Mouse (Mus musculus) megakaryocyte, embryonic 14.5 days (primary cell): Measurements from ENCODE around the gene Rd3. TPM values are rescaled to one million over a fixed set of nuclear protein-coding genes. Genes with fewer than 3 reads are reported as not detected.

Experiments used
- H3K27me3 ChIP-seq: replicated peaks from 2 replicates; pipeline ENCODE3; 2012; ENCODE audit warnings: inconsistent platforms
- H3K36me3 ChIP-seq: replicated peaks from 2 replicates; pipeline ENCODE3; 2012; ENCODE audit warnings: low read length, inconsistent platforms, mixed read lengths
- H3K4me1 ChIP-seq: 2 replicates; pipeline ENCODE4 v1.6.1; 2012; ENCODE audit warnings: inconsistent platforms
- H3K4me3 ChIP-seq: replicated peaks from 2 replicates; pipeline ENCODE3; 2012; ENCODE audit warnings: moderate library complexity, mild to moderate bottlenecking, inconsistent platforms
- H3K9me3 ChIP-seq: 2 replicates; pipeline ENCODE4 v1.6.1; 2012; ENCODE audit warnings: inconsistent platforms
- FLI1 ChIP-seq: IDR thresholded peaks from 2 replicates; pipeline ENCODE4 v1.6.1; 2012; ENCODE audit warnings: low read length, inconsistent platforms, mixed read lengths
- GATA1 ChIP-seq: IDR thresholded peaks from 3 replicates; pipeline ENCODE4 v1.6.1; 2012; ENCODE audit warnings: mixed read lengths, low read length, inconsistent platforms, borderline replicate concordance
- polyA plus RNA-seq: library from polyadenylated mRNA; stranded (reverse); fragments of >175 nt; gene quantifications from 2 replicates; pipeline ENCODE4 v1.2.3, GENCODE M21; 2012; ENCODE audit warnings: low replicate concordance; ENCODE audit not compliant: insufficient read depth

Rd3 gene
- polyA plus RNA-seq, 1 experiment = 1.3 TPM

GRCm38 (mm10) chr1:191946261-191946660 lies 30.9 kb upstream of the Rd3 start:
- Histone ChIP-seq H3K4me1 (peaks cover 22% of the 10 kb centered on the region), H3K9me3 (no peaks in the 10 kb centered on the region), H3K4me3 (no peak overlapping the region), H3K36me3 (no peaks in the 10 kb centered on the region), H3K27me3 (peaks cover 76% of the 10 kb centered on the region)
- TF ChIP-seq FLI1 = no peak
- no peak for TF ChIP-seq GATA1

GRCm38 (mm10) chr1:191946835-191947234 lies 30.3 kb upstream of the Rd3 start:
- Histone ChIP-seq H3K4me3 (no peak overlapping the region), H3K9me3 (peaks cover 3% of the 10 kb centered on the region; the same call in 1 of the 2 replicates), H3K36me3 (no peaks in the 10 kb centered on the region), H3K27me3 (peaks cover 80% of the 10 kb centered on the region), H3K4me1 (peaks cover 22% of the 10 kb centered on the region)
- TF ChIP-seq FLI1 (no peak), GATA1 (no peak)

- Histone ChIP-seq H3K4me3 (no peak overlapping the region), H3K9me3 (peaks cover 7% of the 10 kb centered on the region; the same call in 1 of the 2 replicates), H3K36me3 (no peaks in the 10 kb centered on the region), H3K4me1 (peaks cover 22% of the 10 kb centered on the region), H3K27me3 (peaks cover 85% of the 10 kb centered on the region)
- TF ChIP-seq FLI1 (no peak), GATA1 (no peak)
Observed at GRCm38 (mm10) chr1:191947796-191948195, 29.4 kb upstream of the Rd3 start.

- H3K9me3 ChIP-seq = peaks cover 10% of the 10 kb centered on the region
- H3K27me3 ChIP-seq = peaks cover 85% of the 10 kb centered on the region
- H3K4me3 ChIP-seq = no peak overlapping the region
- H3K36me3 ChIP-seq = no peaks in the 10 kb centered on the region
- TF ChIP-seq GATA1 = no peak
- H3K4me1 ChIP-seq = peaks cover 15% of the 10 kb centered on the region
Observed at GRCm38 (mm10) chr1:191948600-191948999, 28.6 kb upstream of the Rd3 start.

- no peaks in the 10 kb centered on the region for H3K36me3 ChIP-seq
- H3K4me3 ChIP-seq = no peak overlapping the region
- H3K9me3 ChIP-seq = peaks cover 18% of the 10 kb centered on the region
- TF ChIP-seq FLI1 (no peak), GATA1 (no peak)
- peaks cover 21% of the 10 kb centered on the region for H3K4me1 ChIP-seq
- peaks cover 86% of the 10 kb centered on the region for H3K27me3 ChIP-seq
Observed at GRCm38 (mm10) chr1:191950611-191951010, 26.6 kb upstream of the Rd3 start.

GRCm38 (mm10) chr1:191952733-191953335 lies 24.3 kb upstream of the Rd3 start:
- H3K27me3 ChIP-seq = peaks cover 82% of the 10 kb centered on the region
- peaks cover 18% of the 10 kb centered on the region for H3K9me3 ChIP-seq
- H3K4me3 ChIP-seq = no peak overlapping the region
- no peaks in the 10 kb centered on the region for H3K36me3 ChIP-seq
- H3K4me1 ChIP-seq = peaks cover 36% of the 10 kb centered on the region
- TF ChIP-seq FLI1 (no peak), GATA1 (no peak)

- H3K27me3 ChIP-seq = peaks cover 90% of the 10 kb centered on the region
- TF ChIP-seq GATA1 (no peak), FLI1 (no peak)
- H3K4me3 ChIP-seq = no peak overlapping the region
- peaks cover 18% of the 10 kb centered on the region for H3K9me3 ChIP-seq
- no peaks in the 10 kb centered on the region for H3K36me3 ChIP-seq
- peaks cover 43% of the 10 kb centered on the region for H3K4me1 ChIP-seq
Observed at GRCm38 (mm10) chr1:191955101-191955500, 22.1 kb upstream of the Rd3 start.

- H3K4me3 ChIP-seq = peak overlapping the region; percentile 78
- H3K4me1 ChIP-seq = peaks cover 48% of the 10 kb centered on the region
- H3K9me3 ChIP-seq = peaks cover 18% of the 10 kb centered on the region
- TF ChIP-seq GATA1 (no peak), FLI1 (no peak)
- peaks cover 92% of the 10 kb centered on the region for H3K27me3 ChIP-seq
- H3K36me3 ChIP-seq = no peaks in the 10 kb centered on the region
Observed at GRCm38 (mm10) chr1:191956261-191956660, 20.9 kb upstream of the Rd3 start.

- Histone ChIP-seq H3K4me1 (peaks cover 53% of the 10 kb centered on the region), H3K9me3 (peaks cover 14% of the 10 kb centered on the region), H3K36me3 (no peaks in the 10 kb centered on the region), H3K27me3 (peaks cover 94% of the 10 kb centered on the region), H3K4me3 (peak overlapping the region; percentile 78)
- TF ChIP-seq FLI1 (no peak), GATA1 (no peak)
Observed at GRCm38 (mm10) chr1:191956871-191957270, 20.3 kb upstream of the Rd3 start.

GRCm38 (mm10) chr1:191957321-191957720 lies 19.8 kb upstream of the Rd3 start:
- H3K4me1 ChIP-seq = peaks cover 53% of the 10 kb centered on the region
- peaks cover 10% of the 10 kb centered on the region for H3K9me3 ChIP-seq
- H3K4me3 ChIP-seq = no peak overlapping the region
- peaks cover 92% of the 10 kb centered on the region for H3K27me3 ChIP-seq
- no peaks in the 10 kb centered on the region for H3K36me3 ChIP-seq
- TF ChIP-seq FLI1 = no peak
- TF ChIP-seq GATA1 = no peak

GRCm38 (mm10) chr1:191960946-191961345 lies 16.2 kb upstream of the Rd3 start:
- TF ChIP-seq FLI1 = no peak
- no peak for TF ChIP-seq GATA1
- Histone ChIP-seq H3K4me3 (no peak overlapping the region), H3K36me3 (no peaks in the 10 kb centered on the region), H3K27me3 (peaks cover 69% of the 10 kb centered on the region), H3K4me1 (peaks cover 59% of the 10 kb centered on the region), H3K9me3 (no peaks in the 10 kb centered on the region)
